Mouse (Mus musculus): ENCODE results near the gene Il31ra.

Gene Il31ra

GRCm38 (mm10) chr13:112505436-112505835 is 88.7 kb downstream of the Il31ra start:
- no peak for DNase-seq

- no peak for DNase-seq
Measured at GRCm38 (mm10) chr13:112503846-112504245, 90.3 kb downstream of the Il31ra start.

DNA sequence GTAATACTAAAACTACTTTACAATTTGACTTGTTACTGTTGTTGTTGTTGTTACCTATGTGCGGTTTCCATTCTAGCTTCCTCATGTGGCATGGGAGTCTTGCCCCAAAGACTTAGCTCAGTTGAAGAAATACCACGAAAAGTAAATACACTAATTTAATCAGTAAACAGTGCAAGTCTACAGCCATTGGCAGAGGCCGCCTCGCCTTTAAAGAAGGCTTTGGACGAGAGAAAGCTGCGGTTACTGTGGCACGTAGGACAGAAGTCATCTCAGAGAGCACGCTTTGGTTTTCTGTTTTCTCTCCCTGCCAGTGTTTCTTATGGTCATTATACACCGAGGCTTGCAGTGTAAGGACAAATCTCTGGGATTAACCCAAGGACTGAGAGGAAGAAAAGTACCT is 93.7 kb downstream of the Il31ra start:
- no peak for DNase-seq

- DNase-seq = no peak
Measured at GRCm38 (mm10) chr13:112500027-112500426, 94.1 kb downstream of the Il31ra start.

- DNase-seq = no peak
Measured at GRCm38 (mm10) chr13:112494590-112494989, 99.6 kb downstream of the Il31ra start.

DNA sequence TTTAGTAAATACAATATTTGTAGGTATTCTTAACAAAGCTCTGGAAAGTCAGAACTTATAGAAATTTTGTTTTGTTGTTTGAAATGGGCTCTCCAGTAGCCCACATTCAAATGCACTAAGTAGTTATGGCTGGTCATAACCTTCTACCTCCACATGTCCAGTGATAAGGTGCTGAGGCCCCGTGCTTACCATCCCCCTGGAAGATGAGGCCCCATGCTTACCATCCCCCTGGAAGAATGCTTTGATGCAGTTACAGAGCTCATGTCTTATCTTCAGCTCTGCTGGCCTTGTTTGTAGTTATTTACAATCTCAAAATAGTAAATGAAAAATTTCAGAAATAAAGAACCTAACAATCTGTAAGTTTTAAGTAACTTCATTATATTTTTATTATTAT is 101.9 kb downstream of the Il31ra start:
- DNase-seq = no peak

DNA sequence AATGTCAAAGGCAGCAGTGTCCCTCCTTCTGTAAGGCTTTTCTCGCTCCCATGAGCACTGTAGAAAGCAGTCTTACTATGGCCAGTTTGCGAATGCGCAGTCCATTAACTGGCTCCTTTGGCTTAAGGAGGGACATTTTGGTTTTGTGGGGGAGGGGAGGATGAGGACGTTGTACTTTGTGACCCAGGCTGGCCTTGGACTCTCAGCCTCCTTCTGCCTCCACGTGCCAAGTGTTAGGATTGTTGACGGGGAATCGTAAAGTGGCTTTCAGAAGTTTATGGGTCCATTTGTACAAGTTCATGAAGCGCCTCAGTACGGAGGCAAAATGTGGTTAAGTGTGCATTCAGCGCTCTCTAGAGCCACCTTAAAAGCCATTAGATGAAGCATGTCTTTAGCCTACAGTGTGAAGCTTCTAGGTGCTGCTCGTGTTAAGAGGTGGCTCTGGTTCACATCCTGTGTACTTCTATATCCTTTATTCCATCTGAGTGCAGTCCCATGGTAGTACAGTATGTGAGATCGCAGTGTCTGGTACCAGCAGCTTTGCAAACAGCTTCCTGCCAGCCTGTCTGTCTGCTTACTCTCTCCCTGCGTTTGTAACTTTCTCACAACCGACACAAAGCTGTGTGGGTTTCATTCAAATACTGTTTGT is 102.4 kb downstream of the Il31ra start:
- DNase-seq = no peak

DNA sequence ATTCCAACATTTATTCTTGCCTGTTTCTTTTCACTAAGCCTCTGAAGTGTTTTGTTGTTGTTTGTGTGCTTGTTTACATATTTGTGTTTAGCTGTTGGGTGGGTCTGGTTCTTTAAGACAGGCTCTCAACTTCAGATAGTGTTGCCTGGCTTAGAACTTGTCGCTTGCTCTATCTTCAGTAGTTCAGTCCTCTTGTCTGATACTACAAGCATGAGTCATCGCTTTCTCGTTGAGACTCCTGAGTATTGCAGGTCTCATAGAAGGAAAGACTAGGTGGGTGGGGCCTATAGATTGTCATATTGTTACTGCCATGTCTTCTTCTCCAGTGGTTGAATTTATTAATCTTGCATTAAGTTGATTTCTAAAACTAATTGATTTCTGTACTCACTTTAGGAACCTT is 104.1 kb downstream of the Il31ra start:
- DNase-seq = no peak

DNA sequence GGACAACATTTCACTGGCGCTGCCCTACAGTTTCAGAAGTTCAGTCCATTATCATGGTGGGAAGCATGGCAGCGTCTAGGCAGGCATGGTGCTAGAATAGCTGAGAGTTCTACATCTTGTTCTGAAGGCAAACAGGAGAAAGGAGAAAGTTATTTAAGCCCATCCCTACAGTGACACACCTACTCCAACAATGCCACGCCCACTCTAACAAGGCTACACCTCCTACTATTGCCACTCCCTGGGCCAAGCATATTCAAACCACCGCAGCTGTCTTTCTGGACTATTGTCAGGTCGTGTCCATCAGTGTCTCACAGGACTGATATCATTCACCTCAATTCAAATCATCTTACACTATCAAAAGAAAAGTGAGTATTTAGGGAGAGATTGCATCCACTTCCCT is 107.5 kb downstream of the Il31ra start:
- DNase-seq = no peak

DNA sequence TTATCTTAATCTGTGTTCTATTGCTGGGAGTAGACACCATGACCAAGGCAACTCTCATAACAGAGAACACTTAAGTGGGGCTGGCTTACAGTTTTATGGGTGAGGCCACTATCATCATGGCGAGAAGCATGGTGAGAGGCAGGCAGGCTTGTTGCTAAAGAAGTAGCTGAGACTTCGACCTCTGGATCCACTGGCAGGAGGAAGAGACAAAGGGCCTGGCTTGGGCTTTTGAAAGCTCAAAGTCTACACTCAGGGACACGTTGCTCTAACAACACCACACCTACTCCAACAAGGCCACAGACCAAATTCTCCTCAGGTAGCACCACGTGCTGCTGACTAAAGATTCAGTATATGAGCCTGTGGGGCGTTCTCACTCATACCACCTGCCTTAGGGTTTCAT is 107.9 kb downstream of the Il31ra start:
- no peak for DNase-seq

GRCm38 (mm10) chr13:112483015-112483414 is 111.1 kb downstream of the Il31ra start:
- DNase-seq = no peak

DNA sequence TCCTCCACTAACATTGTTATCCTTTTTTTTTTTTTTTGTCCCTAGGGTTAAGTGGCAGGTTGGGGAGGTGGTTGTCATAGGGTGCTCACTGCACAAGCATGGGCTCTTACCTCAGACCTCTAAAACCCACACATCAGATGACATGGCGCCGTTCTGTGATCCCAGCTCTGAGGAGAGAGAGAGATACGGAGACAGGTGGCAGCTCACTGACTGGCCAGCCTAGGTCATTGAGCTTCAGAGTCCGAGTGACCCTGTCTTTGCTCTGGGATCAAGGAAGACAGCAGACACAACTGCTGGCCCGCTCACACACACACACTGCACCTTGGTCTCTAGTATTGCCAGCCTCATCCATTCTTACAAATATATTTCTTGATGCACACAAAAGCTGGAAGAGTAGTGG is 111.6 kb downstream of the Il31ra start:
- no peak for DNase-seq

DNA sequence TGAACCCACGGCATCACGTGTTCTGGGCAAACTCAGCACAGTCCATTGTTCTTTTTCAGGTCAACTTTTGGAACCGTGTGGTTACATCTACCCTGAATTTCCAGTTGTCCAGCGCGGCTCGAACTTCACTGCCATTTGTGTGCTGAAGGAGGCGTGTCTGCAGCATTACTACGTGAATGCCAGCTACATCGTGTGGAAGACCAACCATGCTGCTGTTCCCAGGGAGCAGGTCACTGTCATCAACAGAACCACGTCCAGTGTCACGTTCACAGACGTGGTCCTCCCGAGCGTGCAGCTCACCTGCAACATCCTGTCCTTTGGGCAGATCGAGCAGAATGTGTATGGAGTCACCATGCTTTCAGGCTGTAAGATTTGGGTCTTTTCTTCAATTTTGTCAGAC is 114.2 kb downstream of the Il31ra start:
- no peak for DNase-seq

GRCm38 (mm10) chr13:112479032-112479431 is 115.1 kb downstream of the Il31ra start:
- DNase-seq = no peak

GRCm38 (mm10) chr13:112473757-112474755 is 120.1 kb downstream of the Il31ra start:
- no peak for DNase-seq

DNA sequence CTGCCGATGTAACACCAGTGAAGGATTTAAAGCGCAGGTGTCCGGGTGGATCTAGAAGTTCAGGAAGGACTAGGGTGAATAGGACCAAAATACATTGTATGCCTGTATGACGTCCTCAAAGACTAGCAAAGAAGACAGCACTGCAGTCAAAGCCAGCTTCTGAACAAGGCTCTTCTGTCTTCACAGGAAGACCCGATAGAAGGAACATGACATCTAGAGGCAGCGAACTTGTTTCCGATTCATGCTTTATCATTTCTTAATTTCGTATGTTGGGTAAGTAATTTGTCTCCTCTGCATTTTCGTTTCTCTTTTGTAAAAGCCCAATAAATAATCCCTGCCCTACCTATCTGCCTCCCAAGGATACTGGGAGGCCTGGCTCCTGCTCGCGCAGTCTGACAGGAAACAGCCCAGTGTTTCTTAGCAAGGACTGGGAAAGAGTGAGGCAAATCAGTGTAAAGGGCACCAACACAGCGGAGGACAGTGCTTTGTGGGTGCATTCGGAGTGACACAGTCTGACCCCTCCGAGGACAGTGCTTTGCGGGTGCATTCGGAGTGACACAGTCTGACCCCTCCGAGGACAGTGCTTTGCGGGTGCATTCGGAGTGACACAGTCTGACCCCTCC is 121.6 kb downstream of the Il31ra start:
- DNase-seq = no peak

DNA sequence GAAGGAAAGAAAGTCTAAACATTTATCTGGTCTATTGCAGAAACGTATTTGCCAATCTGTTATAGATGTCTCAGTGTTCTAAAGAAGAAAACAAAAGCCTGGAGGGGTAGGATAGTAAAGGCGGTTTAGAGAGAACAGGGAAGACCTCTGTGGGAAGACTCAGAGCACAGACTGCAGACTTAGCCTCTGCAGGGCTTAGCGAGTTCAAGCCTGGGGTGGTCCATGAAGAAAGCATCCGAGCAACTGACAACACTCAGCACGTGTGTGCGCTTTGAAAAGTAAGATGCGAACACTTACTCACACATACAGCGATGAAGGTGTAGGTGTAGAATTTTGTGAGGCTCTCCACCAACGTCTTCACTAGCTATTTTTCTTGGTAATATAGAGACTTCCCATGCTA is 123.0 kb downstream of the Il31ra start:
- DNase-seq = no peak

Measured in right cerebral cortex, postnatal 4 days (tissue).